Mouse (Mus musculus) midbrain, postnatal 0 days (tissue): ENCODE results near the gene Tomm7. TPM values are rescaled to one million over a fixed set of nuclear protein-coding genes. Genes with fewer than 3 reads are reported as not detected.
A peak's percentile ranks its signal among the peaks of the same experiment; 100 is the strongest.

Source experiments
- ATAC-seq: fragments of 200-750 bp; cut with Nextera tagmentation; 2 replicates; pipeline ENCODE4 v1.8.0; 2017; ENCODE audit warnings: moderate number of reproducible peaks, mild to moderate bottlenecking, moderate TSS enrichment, moderate library complexity; ENCODE audit not compliant: low FRiP score
- DNase-seq: peaks from one replicate; pipeline ENCODE4 v3.0.0-alpha.2; 2015; ENCODE audit warnings: low spot score
- H3K27ac ChIP-seq: fragments of 300-500 bp; sonication (generic); 2 replicates; pipeline ENCODE4 v1.5.1; 2014; ENCODE audit warnings: low read depth, mild to moderate bottlenecking, low read length, mixed read lengths
- H3K27me3 ChIP-seq: fragments of 300-500 bp; sonication (generic); 2 replicates; pipeline ENCODE4 v1.6.1; 2014; ENCODE audit warnings: low read length, control low read depth, mixed read lengths; ENCODE audit not compliant: insufficient read depth
- H3K36me3 ChIP-seq: fragments of 300-500 bp; sonication (generic); 2 replicates; pipeline ENCODE4 v1.6.1; 2014; ENCODE audit warnings: low read length, control low read depth, mixed read lengths; ENCODE audit not compliant: insufficient read depth
- H3K4me1 ChIP-seq: fragments of 300-500 bp; sonication (generic); 2 replicates; pipeline ENCODE4 v1.6.1; 2014; ENCODE audit warnings: mild to moderate bottlenecking, control low read depth, antibody characterized with exemption, low read length, mixed read lengths; ENCODE audit not compliant: insufficient read depth
- H3K4me2 ChIP-seq: fragments of 300-500 bp; sonication (generic); 2 replicates; pipeline ENCODE4 v1.6.1; 2014; ENCODE audit warnings: low read depth, mild to moderate bottlenecking, low read length, mixed read lengths; ENCODE audit not compliant: poor library complexity, severe bottlenecking
- H3K4me3 ChIP-seq: fragments of 300-500 bp; sonication (generic); 2 replicates; pipeline ENCODE4 v1.5.1; 2014; ENCODE audit warnings: low read depth, mild to moderate bottlenecking, low read length, moderate library complexity
- H3K9ac ChIP-seq: fragments of 300-500 bp; sonication (generic); replicated peaks from 2 replicates; pipeline ENCODE4 v1.6.1; 2014; ENCODE audit warnings: mild to moderate bottlenecking, low read length, moderate library complexity, mixed read lengths; ENCODE audit not compliant: poor library complexity, severe bottlenecking
- H3K9me3 ChIP-seq: fragments of 300-500 bp; sonication (generic); 2 replicates; pipeline ENCODE4 v1.6.1; 2016; ENCODE audit warnings: low read length, control low read depth
- CTCF ChIP-seq: IDR thresholded peaks from 2 replicates; pipeline ENCODE4 v1.5.1; 2016; ENCODE audit warnings: antibody characterized with exemption, mild to moderate bottlenecking
- WGBS: fragments of 180-500 bp; shearing (Covaris S2); extraction: QIAGEN DNeasy Blood & Tissue Kit; methylation state at CpG from one replicate; pipeline ENCODE4 v1.1.7; 2014; 5-methylcytosine and 5-hydroxymethylcytosine counted together
- polyA plus RNA-seq: library from polyadenylated mRNA; unstranded; fragments of >200 nt; fragmentation: Nextera tagmentation; extraction: Ambion mirVana; gene quantifications from 2 replicates; pipeline ENCODE4 v1.2.1, GENCODE M21; 2015
- total RNA-seq: library from RNA; depleted of rRNA; stranded (reverse); fragments of >200 nt; gene quantifications from 2 replicates; pipeline ENCODE4 v1.2.3, GENCODE M21; 2014; rRNA removed

Tomm7 gene
- total RNA-seq = 15.6 and 22.8 TPM in 2 replicates
- polyA plus RNA-seq = 75.9 and 78.4 TPM in 2 replicates

- Histone ChIP-seq H3K9ac (peak within 1 kb of the TSS; percentile 59), H3K36me3 (0 out of 2 replicates have a peak, but pooled peaks cover 3% of the 10 kb centered on the region), H3K9me3 (no peaks in the 10 kb centered on the region), H3K4me3 (peak within 1 kb of the TSS; percentile 65), H3K27me3 (no peaks in the 10 kb centered on the region), H3K27ac (peak within 1 kb of the TSS; percentile 77), H3K4me1 (peaks cover 4% of the 10 kb centered on the region; the same call in 1 of the 2 replicates), H3K4me2 (peak within 1 kb of the TSS; percentile 63)
- DNase-seq (peak; percentile 99), ATAC-seq (peak; percentile 91)
- under 1% methylated on average over 44 of the region's 44 CpGs for WGBS
- peak; percentile 57 for TF ChIP-seq CTCF
Observed at GRCm38 (mm10) chr5:23843674-23844530, at the start of gene Tomm7. Gene Tomm7, minus strand, starts transcription at chr5:23844161.

GRCm38 (mm10) chr5:23893156-23893863, 49.3 kb upstream of the Tomm7 start:
- DNase-seq (no peak), ATAC-seq (no peak)
- Histone ChIP-seq H3K4me3 (no peak overlapping the region), H3K4me2 (no peak overlapping the region), H3K27me3 (no peaks in the 10 kb centered on the region), H3K9ac (no peak overlapping the region), H3K9me3 (no peaks in the 10 kb centered on the region), H3K27ac (no peak overlapping the region), H3K4me1 (no peaks in the 10 kb centered on the region), H3K36me3 (no peaks in the 10 kb centered on the region)
- no peak for TF ChIP-seq CTCF
- 79% methylated on average over 5 of the region's 5 CpGs for WGBS

DNA sequence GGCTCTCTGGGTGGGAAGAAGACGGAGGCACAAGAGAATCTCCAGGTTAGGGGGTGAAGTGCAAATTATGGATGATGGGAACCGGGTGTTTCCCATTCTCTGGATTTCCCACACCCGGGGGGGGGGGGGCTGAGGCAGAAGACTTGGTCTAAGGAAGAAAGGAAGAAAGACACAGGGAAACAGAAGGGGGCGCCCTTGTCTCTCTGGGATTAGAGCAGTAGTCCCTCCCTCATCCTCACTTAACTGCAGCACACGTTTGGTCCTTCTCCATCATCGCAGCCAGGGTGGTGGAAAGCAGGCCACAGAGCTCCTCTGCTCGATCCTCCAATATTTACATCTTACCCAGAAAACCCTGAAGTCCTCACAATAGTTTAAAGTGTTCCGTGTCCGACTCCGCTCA, 46.8 kb upstream of the Tomm7 start:
- Histone ChIP-seq H3K9ac (no peak overlapping the region), H3K4me3 (no peak overlapping the region), H3K4me1 (no peaks in the 10 kb centered on the region), H3K36me3 (no peaks in the 10 kb centered on the region), H3K27ac (no peak overlapping the region), H3K27me3 (no peaks in the 10 kb centered on the region), H3K9me3 (no peaks in the 10 kb centered on the region), H3K4me2 (no peak overlapping the region)
- TF ChIP-seq CTCF = peak; percentile 51
- ATAC-seq = no peak
- WGBS = 46% methylated on average over 10 of the region's 10 CpGs
- DNase-seq = peak; percentile 57

DNA sequence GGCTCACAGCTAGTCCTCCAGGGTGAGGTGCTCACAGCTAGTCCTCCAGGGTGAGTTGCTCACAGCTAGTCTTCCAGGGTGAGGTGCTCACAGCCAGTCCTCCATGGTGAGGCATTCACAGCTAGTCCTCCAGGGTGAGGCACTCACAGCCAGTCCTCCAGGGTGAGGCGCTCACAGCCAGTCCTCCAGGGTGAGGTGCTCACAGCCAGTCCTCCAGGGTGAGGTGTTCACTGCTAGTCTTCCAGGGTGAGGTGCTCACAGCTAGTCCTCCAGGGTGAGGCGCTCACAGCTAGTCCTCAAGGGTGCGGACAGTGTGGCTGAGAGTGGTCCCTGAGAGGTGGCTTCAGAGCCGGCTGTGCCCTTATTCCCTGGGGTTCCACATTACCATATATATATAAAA, 45.5 kb upstream of the Tomm7 start:
- Histone ChIP-seq H3K4me3 (no peak overlapping the region), H3K36me3 (no peaks in the 10 kb centered on the region), H3K27me3 (no peaks in the 10 kb centered on the region), H3K27ac (no peak overlapping the region), H3K4me2 (no peak overlapping the region), H3K9ac (no peak overlapping the region), H3K4me1 (no peaks in the 10 kb centered on the region), H3K9me3 (no peaks in the 10 kb centered on the region)
- WGBS = 75% methylated on average over 4 of the region's 4 CpGs
- ATAC-seq (no peak), DNase-seq (no peak)
- no peak for TF ChIP-seq CTCF

DNA sequence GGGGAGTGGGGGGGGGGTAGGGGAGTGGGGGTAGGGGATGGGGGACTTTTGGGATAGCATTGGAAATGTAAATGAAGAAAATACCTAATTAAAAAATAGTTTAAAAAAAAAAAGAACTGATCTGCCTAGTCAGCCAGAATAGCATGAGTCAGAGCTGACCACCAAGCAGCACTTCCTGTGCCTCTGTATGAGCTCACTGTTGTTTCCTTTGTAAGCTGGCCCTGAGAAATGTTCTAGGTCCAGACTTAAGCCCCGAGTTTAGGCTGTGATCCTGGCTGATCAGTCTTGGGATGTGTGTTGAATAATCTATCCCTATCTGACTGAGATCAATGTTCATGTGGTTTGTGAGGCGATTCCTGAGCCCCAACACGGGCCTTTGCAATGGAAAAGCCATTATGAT, 43.1 kb upstream of the Tomm7 start:
- no peaks in the 10 kb centered on the region for H3K4me1 ChIP-seq
- H3K4me3 ChIP-seq = no peak overlapping the region
- ATAC-seq = no peak
- H3K36me3 ChIP-seq = no peaks in the 10 kb centered on the region
- WGBS = 79% methylated on average over 3 of the region's 3 CpGs
- no peak for TF ChIP-seq CTCF
- DNase-seq = no peak
- H3K9me3 ChIP-seq = no peaks in the 10 kb centered on the region
- no peak overlapping the region for H3K27ac ChIP-seq
- H3K9ac ChIP-seq = no peak overlapping the region
- no peaks in the 10 kb centered on the region for H3K27me3 ChIP-seq
- H3K4me2 ChIP-seq = no peak overlapping the region

GRCm38 (mm10) chr5:23874457-23874856, 30.5 kb upstream of the Tomm7 start:
- Histone ChIP-seq H3K27ac (no peak overlapping the region), H3K4me3 (no peak overlapping the region), H3K9ac (no peak overlapping the region), H3K4me2 (no peak overlapping the region), H3K4me1 (no peaks in the 10 kb centered on the region), H3K27me3 (no peaks in the 10 kb centered on the region), H3K9me3 (no peaks in the 10 kb centered on the region), H3K36me3 (no peaks in the 10 kb centered on the region)
- ATAC-seq (no peak), DNase-seq (no peak)
- TF ChIP-seq CTCF = no peak
- 71% methylated on average over 5 of the region's 5 CpGs for WGBS
